Mouse (Mus musculus) cerebellum, postnatal 4 days (tissue): Measurements from ENCODE around the gene Hrnr.
A peak's percentile ranks its signal among the peaks of the same experiment; 100 is the strongest.

Experiments
- DNase-seq, 2 experiments: peaks; one replicate each; pipeline ENCODE4 v3.0.0; 2022; ENCODE audit warnings: low spot score in 2 of 2, mixed read lengths in 1 of 2

Hrnr gene

DNA sequence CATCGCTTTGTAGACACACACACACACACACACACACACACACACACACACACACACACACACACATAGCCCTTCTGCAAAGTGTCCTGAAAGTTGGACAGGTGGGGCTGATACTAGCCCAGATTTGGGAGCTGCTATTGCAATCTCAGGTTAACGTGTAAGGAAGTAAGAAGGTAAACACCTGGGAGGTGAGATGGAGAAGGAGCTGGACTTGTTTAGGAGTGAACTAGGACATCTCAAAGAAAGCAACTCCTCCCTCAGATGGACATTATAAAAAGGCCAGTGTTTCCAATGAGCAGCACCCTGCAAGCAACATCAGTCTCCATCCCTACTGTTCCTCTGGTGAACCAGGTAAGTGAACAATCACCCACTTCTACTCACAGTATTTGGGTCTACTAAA, at the start of gene Hrnr:
TSS of gene Hrnr (plus strand) at position 301 of the 400 bp plus-strand sequence.
- no peak for DNase-seq

- DNase-seq, result no peak
Observed at GRCm38 (mm10) chr3:93273223-93273622, 46.3 kb upstream of the Hrnr start, which contains the start of gene Flg. TSS of gene Flg (plus strand) at chr3:93273523.

GRCm38 (mm10) chr3:93297542-93297941, 22.0 kb upstream of the Hrnr start:
- DNase-seq, result no peak

DNA sequence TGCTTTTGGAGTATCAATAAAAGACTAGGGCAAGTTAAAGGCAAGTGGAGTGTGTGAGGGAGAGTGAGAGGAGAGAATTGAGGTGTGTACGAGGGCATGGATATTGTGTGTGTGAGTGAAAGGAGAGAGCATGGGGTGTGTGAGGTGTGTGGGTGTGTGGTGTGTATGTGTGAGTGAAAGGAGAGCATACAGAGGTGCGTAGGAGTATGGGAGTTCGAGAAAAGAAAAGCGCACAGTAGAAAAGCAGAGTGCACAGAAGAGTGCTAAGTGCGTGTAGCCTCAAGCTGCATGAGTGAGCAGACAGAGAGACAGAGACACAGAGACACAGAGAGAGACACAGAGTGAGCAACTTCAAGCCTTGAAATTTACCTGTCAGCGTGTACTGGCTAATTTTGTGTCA, 19.7 kb upstream of the Hrnr start:
- DNase-seq, result no peak

- no peak for DNase-seq
Observed at GRCm38 (mm10) chr3:93301896-93302295, 17.7 kb upstream of the Hrnr start.

DNA sequence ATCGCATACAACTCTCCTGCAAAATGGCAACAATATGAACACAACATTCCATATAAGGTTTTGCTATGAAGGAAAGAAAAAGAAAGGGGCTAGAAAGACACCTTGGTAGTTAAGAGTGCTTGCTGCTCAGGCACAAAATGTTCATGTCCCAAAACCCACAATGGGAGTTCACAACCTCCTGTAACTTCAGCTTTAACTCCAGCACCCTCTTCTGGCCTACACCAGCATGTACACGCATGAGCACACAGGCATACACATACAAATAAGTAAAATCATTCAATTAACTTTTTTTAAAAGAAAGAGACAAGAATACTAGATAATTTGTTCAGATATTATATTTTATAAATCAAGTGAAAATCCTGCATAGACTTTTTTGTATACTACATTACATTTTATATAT, 13.4 kb upstream of the Hrnr start:
- no peak for DNase-seq

- DNase-seq, result no peak
Observed at GRCm38 (mm10) chr3:93311371-93311770, 8.2 kb upstream of the Hrnr start.

DNA sequence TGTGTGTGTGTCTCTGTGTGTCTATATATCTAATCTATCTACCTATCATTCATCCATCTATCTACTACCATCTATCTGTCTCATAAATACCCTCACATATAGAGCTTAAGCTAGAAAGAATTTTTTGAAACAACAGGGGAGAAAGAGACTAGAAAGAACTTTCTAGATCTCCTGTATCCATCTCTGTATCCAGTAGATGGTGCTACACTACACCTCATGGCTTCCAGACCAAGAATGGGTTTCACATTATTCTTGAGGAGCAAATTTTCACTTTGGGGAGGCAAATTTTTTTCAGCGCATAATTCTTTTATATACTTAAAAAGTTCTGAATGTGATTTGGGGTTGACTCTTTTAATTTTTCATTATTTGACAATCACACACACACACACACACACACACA, 5.2 kb upstream of the Hrnr start:
- no peak for DNase-seq

DNA sequence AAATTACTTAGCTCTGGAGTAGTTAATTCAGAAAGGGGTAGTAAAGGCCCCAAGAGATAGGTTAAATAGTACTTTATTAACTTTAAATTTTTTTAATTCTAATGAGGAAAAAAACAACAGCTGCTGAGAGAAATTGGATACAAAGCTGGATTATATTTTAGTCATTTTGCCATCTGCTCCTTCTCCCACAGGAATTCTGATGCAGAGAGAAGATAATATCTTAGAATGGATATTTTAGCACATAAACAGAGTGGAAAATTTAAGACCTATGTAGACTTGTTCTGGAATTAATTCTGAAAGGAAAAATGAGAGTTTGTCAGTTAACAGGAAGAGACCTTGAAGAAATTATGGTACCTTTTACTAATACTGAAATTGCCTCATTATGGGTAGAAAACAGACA, 18.2 kb downstream of the Hrnr start:
- no peak for DNase-seq

- DNase-seq, result no peak
Observed at GRCm38 (mm10) chr3:93340021-93340420, 20.5 kb downstream of the Hrnr start.

DNA sequence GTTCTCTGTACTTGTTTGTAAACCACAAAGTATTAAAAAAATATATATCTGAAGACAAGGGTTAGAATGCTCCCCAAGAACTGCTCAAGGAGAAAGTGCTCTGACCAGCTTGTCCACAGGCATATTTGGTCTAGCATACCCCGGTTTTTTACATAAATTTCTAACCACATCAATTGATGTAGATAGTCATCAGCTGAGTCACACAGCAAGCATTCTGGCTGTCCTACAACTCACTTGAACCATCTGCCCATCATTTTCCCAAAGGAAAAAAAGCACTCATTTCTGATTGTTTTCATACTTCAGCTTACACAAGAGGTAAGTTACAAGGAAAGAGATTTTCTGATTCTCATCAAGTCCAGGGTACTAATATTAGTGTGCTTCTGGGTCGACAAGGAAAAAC, 27.3 kb downstream of the Hrnr start:
- no peak for DNase-seq

DNA sequence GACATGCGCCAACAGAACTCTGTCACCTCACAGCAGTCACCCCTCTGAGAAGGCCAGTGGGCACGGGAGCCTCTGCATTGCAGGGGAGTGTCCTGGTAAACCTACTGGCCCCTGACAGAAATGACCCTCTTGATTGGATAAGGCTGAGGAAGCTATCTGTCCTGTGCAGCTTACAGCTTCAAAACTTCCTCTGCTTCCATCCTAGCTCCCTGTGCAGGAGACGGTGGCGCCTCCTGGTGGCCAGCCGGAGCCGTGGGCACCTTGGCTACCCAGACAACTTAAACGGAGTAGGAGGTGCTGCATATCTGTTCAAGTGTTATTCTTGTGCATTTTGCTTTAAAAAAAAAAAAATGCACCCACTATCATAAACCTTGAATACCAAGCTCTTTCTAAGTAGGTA, 40.5 kb downstream of the Hrnr start:
- peak; percentile 49 to 59 for DNase-seq

DNA sequence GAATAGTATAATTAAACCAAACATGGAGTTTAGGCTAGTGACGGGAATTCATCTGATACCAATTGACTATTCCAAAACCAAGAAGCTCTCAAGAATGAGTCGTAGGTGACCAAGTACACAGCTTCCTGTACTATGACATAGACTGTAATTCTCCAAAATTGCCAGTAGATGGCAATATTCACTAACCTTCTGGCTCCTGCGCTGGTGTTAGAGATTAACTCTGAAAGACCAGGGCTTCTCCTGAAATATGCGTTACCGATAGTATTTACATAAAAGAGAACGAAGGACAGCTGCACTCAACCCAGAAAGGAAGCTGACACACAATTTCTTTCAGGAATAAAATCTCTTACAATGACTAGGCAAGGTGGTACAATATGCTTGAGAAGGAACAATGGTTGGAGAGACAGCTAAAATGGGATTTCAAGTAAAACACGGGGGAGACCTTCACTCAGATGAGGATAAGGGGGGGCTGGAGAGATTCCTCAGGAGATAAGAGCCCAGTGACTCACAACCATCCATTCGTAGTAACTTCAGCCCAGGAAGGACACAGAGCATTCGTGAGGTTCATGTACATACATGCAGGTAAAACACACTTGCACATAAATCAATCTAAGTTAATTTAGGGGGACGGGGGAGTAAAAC, 42.5 kb downstream of the Hrnr start:
- no peak for DNase-seq

- DNase-seq, result no peak
Observed at GRCm38 (mm10) chr3:93366966-93367575, 47.5 kb downstream of the Hrnr start.

DNA sequence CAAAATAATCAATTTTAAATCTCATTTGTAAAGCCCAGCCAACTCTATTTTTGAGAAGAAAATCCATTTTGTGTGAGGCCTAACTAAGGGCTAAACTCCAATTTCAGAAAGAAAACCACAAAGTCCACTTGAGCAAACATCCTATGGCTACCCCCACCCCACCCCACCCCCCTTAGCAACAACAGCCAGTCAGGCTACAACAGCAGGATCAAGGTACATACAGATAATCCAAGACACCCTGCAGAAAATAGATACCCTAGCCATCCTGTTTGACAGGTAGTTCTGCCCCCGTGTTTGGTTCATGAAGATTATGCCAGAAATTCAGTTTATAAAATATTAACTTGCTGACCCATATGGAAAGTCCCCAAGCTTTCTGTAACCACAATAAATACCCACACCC, 48.6 kb downstream of the Hrnr start:
- no peak for DNase-seq

DNA sequence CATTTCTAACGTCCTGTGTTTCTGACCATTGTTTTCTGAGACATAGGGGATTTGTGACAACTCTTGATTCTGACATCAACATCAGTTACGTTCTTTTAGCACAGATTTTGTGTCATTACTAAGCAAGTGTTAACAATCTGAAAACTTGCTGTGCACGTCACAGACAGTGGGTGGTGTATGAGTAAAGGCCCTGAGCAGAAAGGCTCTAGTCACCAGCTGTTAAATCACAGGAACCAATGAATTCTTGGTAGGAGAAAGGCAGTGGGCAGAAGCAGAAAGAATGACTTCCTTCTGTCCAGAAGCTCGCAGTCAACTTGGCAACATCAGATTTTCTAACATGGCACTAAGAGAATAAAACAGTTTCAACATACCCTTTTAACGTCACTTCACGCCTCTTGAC, 53.9 kb downstream of the Hrnr start:
- DNase-seq, result no peak

- no peak for DNase-seq
Observed at GRCm38 (mm10) chr3:93375196-93375595, 55.6 kb downstream of the Hrnr start.

- DNase-seq, result no peak
Observed at GRCm38 (mm10) chr3:93375601-93376000, 56.1 kb downstream of the Hrnr start.

DNA sequence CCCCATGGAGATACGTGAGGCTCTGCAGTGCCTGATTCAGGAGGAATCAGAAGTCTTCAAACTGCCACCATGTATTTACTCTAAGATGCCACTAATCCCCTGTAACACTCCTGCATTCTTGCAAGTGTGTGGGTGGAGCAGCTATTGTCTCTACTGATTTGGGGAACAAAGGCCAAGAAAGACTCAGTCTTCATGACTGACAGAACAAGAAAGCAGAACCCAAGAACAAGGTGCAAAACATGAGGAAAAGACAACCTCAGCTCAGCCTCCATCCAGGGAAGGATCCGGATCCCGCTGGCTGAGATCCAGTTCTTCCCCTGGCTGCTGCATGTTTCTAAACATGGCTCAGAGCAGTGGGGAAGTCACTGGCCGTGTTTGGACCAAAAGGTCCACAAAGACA, 58.6 kb downstream of the Hrnr start:
- no peak for DNase-seq
